8 mouse cellular contexts compared by ENCODE assay signal in genomic region chr2:152397680-152398435, GRCm38 (mm10). TPM values are rescaled to one million over a fixed set of nuclear protein-coding genes. Genes with fewer than 3 reads are reported as not detected.
DNase-seq lines count a peak whose midpoint lies in the region; ATAC-seq lines count a peak whose summit lies in the region.

TSS of gene Sox12 (minus strand) at chr2:152398063.

- H3K27me3 ChIP-seq in intestine, embryonic 14.5 days (replicated peaks; ENCODE audit: control insufficient read depth, insufficient read depth, low read length), result no peaks in the 10 kb centered on the region

- H3K36me3 ChIP-seq in intestine, embryonic 14.5 days (ENCODE audit: control insufficient read depth, insufficient read depth, low read length), result peaks cover 17% of the 10 kb centered on the region; the same call in 1 of the 2 replicates

- peak within 1 kb of the TSS; percentile 99 for H3K27ac ChIP-seq in intestine, embryonic 14.5 days (ENCODE audit: low read depth)

- H3K9me3 ChIP-seq in intestine, embryonic 14.5 days (ENCODE audit: control insufficient read depth, low read length), result no peaks in the 10 kb centered on the region

- peak within 1 kb of the TSS; percentile 95 for H3K9ac ChIP-seq in intestine, embryonic 14.5 days (ENCODE audit: low read length)

- DNase-seq in adrenal gland, adult 2 months, result peak; percentile 97
- peak; percentile 98 for DNase-seq in embryo, embryonic 11 days
- peak; percentile 93 for DNase-seq in gastrocnemius, postnatal 36 days
- DNase-seq in intestine, embryonic 14.5 days (ENCODE audit: low spot score), result peak; percentile 100
- peak; percentile 98 to 99 for DNase-seq in left cerebral cortex, postnatal 14 days (ENCODE audit: low spot score in 2 of 2)
- peak; percentile 100 for DNase-seq in right cerebral cortex, postnatal 14 days
- DNase-seq in urinary bladder, postnatal 25 days (ENCODE audit: low spot score), result peak; percentile 98

- WGBS in intestine, embryonic 14.5 days, result under 1% methylated on average over 66 of the region's 104 CpGs

- peak within 1 kb of the TSS; percentile 91 for H3K4me2 ChIP-seq in intestine, embryonic 14.5 days (ENCODE audit: low read length)

- ATAC-seq in intestine, embryonic 14.5 days (replicated peaks; ENCODE audit: low FRiP score, low TSS enrichment, low read depth), result peak; percentile 67
- peak; percentile 40; the same call in 1 of the 2 replicates for ATAC-seq in megakaryocyte-erythroid progenitor cell, adult 5-6 weeks (replicated peaks; ENCODE audit: low FRiP score, low TSS enrichment, poor library complexity, severe bottlenecking)

- H3K4me3 ChIP-seq in intestine, embryonic 14.5 days (ENCODE audit: low read depth, low read length), result peak within 1 kb of the TSS; percentile 82

- intact Hi-C loops in gastrocnemius, postnatal 36 days (cut with DNase I), result no loop called here
- intact Hi-C loops in left cerebral cortex, postnatal 14 days (cut with DNase I), result loop anchor here (1.0 kb wide), 1 partner anchor 16 kb away; no protein-coding TSS in a partner anchor

- peaks cover 27% of the 10 kb centered on the region for H3K4me1 ChIP-seq in intestine, embryonic 14.5 days (replicated peaks; ENCODE audit: control insufficient read depth, insufficient read depth, low read length)

RNA-seq across cellular contexts. Expression of gene Sox12, which starts in this region (rescaled TPM):
- total RNA-seq in adrenal gland, adult 2 months (2021), result 10 to 100 TPM in 1 of 2 experiments, 1 to 10 TPM in 1; 6.2 to 11.0 TPM
- 13.7 and 15.9 TPM in 2 replicates for polyA plus RNA-seq in adrenal gland, adult 2 months (2012; rRNA removed)
- 1 to 10 TPM; 1.4 to 1.5 TPM for total RNA-seq in gastrocnemius, postnatal 36 days (2021)
- polyA plus RNA-seq in intestine, embryonic 14.5 days (2014; fragmentation: Nextera tagmentation; extraction: Ambion mirVana), result 12.1 and 13.2 TPM in 2 replicates
- 10 to 100 TPM; 17.9 to 22.0 TPM for total RNA-seq in left cerebral cortex, postnatal 14 days (2021)
- 22.9 and 25.1 TPM in 2 replicates for total RNA-seq in megakaryocyte-erythroid progenitor cell, adult 5-6 weeks (2014; fragmentation: Nextera tagmentation)
- total RNA-seq in megakaryocyte-erythroid progenitor cell, adult 5-6 weeks (2017), result 2.4 and 7.7 TPM in 2 replicates

Comparison
In these comparisons a context has a peak if more than half of its experiments do, and no peak if none do; other contexts are left out.
1. Peak in every context shown above with its lines: DNase-seq, ATAC-seq, H3K4me3 ChIP-seq and H3K27ac ChIP-seq.